Mouse (Mus musculus) midbrain, embryonic 10.5 days (tissue): ENCODE measurements around the gene Wnt5b. TPM values are rescaled to one million over a fixed set of nuclear protein-coding genes. Genes with fewer than 3 reads are reported as not detected.

ENCODE experiments used
- DNase-seq: peaks from one replicate; pipeline ENCODE4 v3.0.0-alpha.2; 2017; ENCODE audit warnings: low spot score
- H3K27ac ChIP-seq: fragments of 300-500 bp; sonication (generic); replicated peaks from 2 replicates; pipeline ENCODE4 v1.5.1; 2016; ENCODE audit warnings: mild to moderate bottlenecking
- H3K27me3 ChIP-seq: fragments of 300-500 bp; sonication (generic); 2 replicates; pipeline ENCODE4 v1.6.1; 2016; ENCODE audit warnings: low read depth, mild to moderate bottlenecking; ENCODE audit not compliant: poor library complexity, severe bottlenecking
- H3K36me3 ChIP-seq: fragments of 300-500 bp; sonication (generic); 2 replicates; pipeline ENCODE4 v1.6.1; 2016; ENCODE audit warnings: mild to moderate bottlenecking, moderate library complexity
- H3K4me1 ChIP-seq: fragments of 300-500 bp; sonication (generic); 2 replicates; pipeline ENCODE4 v1.6.1; 2016
- H3K4me3 ChIP-seq: fragments of 300-500 bp; sonication (generic); 2 replicates; pipeline ENCODE4 v1.5.1; 2016; ENCODE audit warnings: mild to moderate bottlenecking, moderate library complexity
- H3K9me3 ChIP-seq: fragments of 300-500 bp; sonication (generic); replicated peaks from 2 replicates; pipeline ENCODE4 v1.6.1; 2016; ENCODE audit warnings: mild to moderate bottlenecking
- WGBS: fragments of 180-500 bp; shearing (Covaris S2); methylation state at CpG from one replicate; pipeline ENCODE4 v1.1.7; 2016; 5-methylcytosine and 5-hydroxymethylcytosine counted together
- polyA plus RNA-seq: library from polyadenylated mRNA; unstranded; fragments of >200 nt; fragmentation: Nextera tagmentation; extraction: Ambion mirVana; gene quantifications from 2 replicates; pipeline ENCODE4 v1.2.1, GENCODE M21; 2016

Wnt5b gene
- polyA plus RNA-seq, 1 experiment from 2014 or later: 19.0 TPM

DNA sequence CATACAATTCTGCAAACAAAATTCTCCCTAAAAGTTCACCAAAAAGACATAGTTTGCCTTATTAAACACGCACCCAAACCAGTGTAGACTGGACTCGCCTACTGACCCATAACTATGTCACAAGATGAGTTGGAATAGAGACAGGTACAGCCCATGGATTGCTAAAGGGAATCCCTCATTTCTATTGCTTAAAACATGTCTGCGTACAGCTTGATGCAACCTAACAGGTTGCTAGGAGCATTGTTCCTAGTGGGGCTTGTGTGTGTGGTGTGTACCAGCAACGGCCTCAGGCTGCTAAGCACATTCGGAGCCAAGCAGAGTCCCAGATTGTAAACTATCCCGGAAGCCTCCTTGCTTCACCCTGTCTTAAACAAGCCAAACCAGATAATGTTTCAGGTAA lies 127.5 kb downstream of the Wnt5b start:
- H3K27me3 ChIP-seq: peaks cover 26% of the 10 kb centered on the region
- no peak overlapping the region for H3K27ac ChIP-seq
- no peaks in the 10 kb centered on the region for H3K36me3 ChIP-seq
- 78% methylated on average over 6 of the region's 6 CpGs for WGBS
- peaks cover 31% of the 10 kb centered on the region for H3K4me1 ChIP-seq
- H3K9me3 ChIP-seq: no peaks in the 10 kb centered on the region
- no peak overlapping the region for H3K4me3 ChIP-seq
- DNase-seq: no peak

GRCm38 (mm10) chr6:119414262-119415043 lies 129.7 kb downstream of the Wnt5b start:
- Histone ChIP-seq H3K27me3 (peaks cover 18% of the 10 kb centered on the region), H3K4me3 (no peak overlapping the region), H3K36me3 (no peaks in the 10 kb centered on the region), H3K9me3 (no peaks in the 10 kb centered on the region), H3K4me1 (peaks cover 30% of the 10 kb centered on the region), H3K27ac (no peak overlapping the region)
- no peak for DNase-seq
- WGBS: 89% methylated on average over 15 of the region's 15 CpGs

- Histone ChIP-seq H3K4me1 (peaks cover 19% of the 10 kb centered on the region), H3K36me3 (no peaks in the 10 kb centered on the region), H3K27me3 (peaks cover 18% of the 10 kb centered on the region), H3K9me3 (no peaks in the 10 kb centered on the region), H3K4me3 (no peak overlapping the region), H3K27ac (no peak overlapping the region)
- no peak for DNase-seq
- 92% methylated on average over 4 of the region's 4 CpGs for WGBS
These were observed 131.6 kb downstream of the Wnt5b start for GRCm38 (mm10) chr6:119412588-119412987.

- Histone ChIP-seq H3K9me3 (no peaks in the 10 kb centered on the region), H3K36me3 (no peaks in the 10 kb centered on the region), H3K27ac (no peak overlapping the region), H3K4me3 (no peak overlapping the region), H3K4me1 (peaks cover 8% of the 10 kb centered on the region), H3K27me3 (peaks cover 13% of the 10 kb centered on the region; the same call in 1 of the 2 replicates)
- 89% methylated on average over 3 of the region's 3 CpGs for WGBS
- DNase-seq: no peak
These were observed 132.6 kb downstream of the Wnt5b start for GRCm38 (mm10) chr6:119411511-119411910.

DNA sequence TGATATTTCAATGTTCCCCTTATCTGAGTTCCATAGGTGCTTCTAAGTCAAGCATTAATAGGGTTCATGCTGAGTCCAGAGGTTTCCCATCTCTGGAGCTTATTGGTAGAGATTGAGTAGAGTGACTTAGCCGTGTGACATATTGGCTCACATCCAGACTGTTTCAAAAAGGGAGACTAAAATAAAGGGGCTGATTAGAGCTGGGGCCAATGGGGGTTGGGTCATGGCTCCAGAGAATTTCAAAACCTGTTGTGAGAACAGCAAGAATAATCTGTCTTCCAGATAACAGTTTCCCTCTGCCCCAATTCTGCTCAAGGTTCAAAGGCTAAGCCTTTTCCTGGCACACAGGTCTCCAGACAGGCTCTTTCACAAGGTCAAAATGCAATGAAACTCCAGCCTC lies 134.4 kb downstream of the Wnt5b start:
- peaks cover 8% of the 10 kb centered on the region for H3K4me1 ChIP-seq
- no peaks in the 10 kb centered on the region for H3K9me3 ChIP-seq
- no peak overlapping the region for H3K27ac ChIP-seq
- no peaks in the 10 kb centered on the region for H3K36me3 ChIP-seq
- no peak overlapping the region for H3K4me3 ChIP-seq
- no peaks in the 10 kb centered on the region for H3K27me3 ChIP-seq
- no peak for DNase-seq
- WGBS: 94% methylated on average over 1 of the region's 1 CpGs

DNA sequence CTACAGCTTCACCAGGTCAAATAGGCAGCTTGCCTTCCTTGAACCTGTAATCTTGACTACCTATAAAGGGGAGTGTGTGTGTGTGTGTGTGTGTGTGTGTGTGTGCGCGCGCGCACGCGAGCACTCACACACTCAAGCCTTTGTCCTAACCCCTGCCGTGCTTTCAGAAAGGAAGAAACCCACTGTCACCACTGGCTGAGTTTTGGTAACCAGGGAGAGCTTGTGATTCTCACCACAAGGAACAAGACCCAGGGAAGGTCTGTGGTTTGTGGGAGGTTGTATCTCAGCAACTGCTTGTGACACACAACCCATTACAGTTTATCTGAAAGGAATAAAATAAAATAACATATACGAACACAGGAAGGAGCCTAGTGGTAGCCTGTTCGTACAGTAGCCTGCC lies 135.6 kb downstream of the Wnt5b start:
- 75% methylated on average over 9 of the region's 9 CpGs for WGBS

DNA sequence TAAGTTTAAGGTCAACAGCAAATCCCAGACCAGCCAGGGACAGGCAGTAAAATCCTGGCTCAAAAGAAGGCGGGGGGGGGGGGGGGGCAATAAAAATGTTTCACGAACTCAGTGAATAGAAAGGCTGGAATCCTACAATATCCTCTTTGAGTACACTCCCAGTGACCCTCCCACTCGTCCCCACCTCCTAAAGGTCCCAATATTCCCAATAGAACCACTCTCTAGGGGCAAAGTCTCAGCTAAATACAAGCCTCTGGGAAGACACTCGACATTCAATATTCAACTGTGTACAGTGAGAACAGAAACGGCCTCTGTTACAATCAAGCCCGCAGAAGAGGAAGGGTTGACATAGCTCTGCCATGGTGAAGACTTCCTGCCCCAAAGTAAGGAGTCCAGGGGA lies 136.3 kb downstream of the Wnt5b start:
- 77% methylated on average over 6 of the region's 6 CpGs for WGBS
- Histone ChIP-seq H3K4me1 (peaks cover 8% of the 10 kb centered on the region), H3K27me3 (no peaks in the 10 kb centered on the region), H3K27ac (no peak overlapping the region), H3K4me3 (no peak overlapping the region), H3K9me3 (no peaks in the 10 kb centered on the region), H3K36me3 (no peaks in the 10 kb centered on the region)
- no peak for DNase-seq

More for the DNA sequence above, 135.6 kb downstream of the Wnt5b start:
- H3K9me3 ChIP-seq: no peaks in the 10 kb centered on the region
- peaks cover 8% of the 10 kb centered on the region for H3K4me1 ChIP-seq
- no peak overlapping the region for H3K4me3 ChIP-seq
- no peak overlapping the region for H3K27ac ChIP-seq
- H3K36me3 ChIP-seq: no peaks in the 10 kb centered on the region
- no peak for DNase-seq
- no peaks in the 10 kb centered on the region for H3K27me3 ChIP-seq

- no peaks in the 10 kb centered on the region for H3K27me3 ChIP-seq
- no peaks in the 10 kb centered on the region for H3K9me3 ChIP-seq
- 88% methylated on average over 8 of the region's 8 CpGs for WGBS
- no peaks in the 10 kb centered on the region for H3K36me3 ChIP-seq
- no peak overlapping the region for H3K27ac ChIP-seq
- DNase-seq: no peak
- H3K4me1 ChIP-seq: peaks cover 8% of the 10 kb centered on the region
- no peak overlapping the region for H3K4me3 ChIP-seq
These were observed 137.6 kb downstream of the Wnt5b start for GRCm38 (mm10) chr6:119406528-119406927.

GRCm38 (mm10) chr6:119405310-119405709 lies 138.8 kb downstream of the Wnt5b start:
- Histone ChIP-seq H3K9me3 (no peaks in the 10 kb centered on the region), H3K4me1 (peaks cover 8% of the 10 kb centered on the region), H3K36me3 (no peaks in the 10 kb centered on the region), H3K27ac (no peak overlapping the region), H3K4me3 (no peak overlapping the region), H3K27me3 (no peaks in the 10 kb centered on the region)
- DNase-seq: no peak
- 93% methylated on average over 7 of the region's 7 CpGs for WGBS

GRCm38 (mm10) chr6:119404854-119405253 lies 139.3 kb downstream of the Wnt5b start:
- H3K9me3 ChIP-seq: no peaks in the 10 kb centered on the region
- 91% methylated on average over 4 of the region's 4 CpGs for WGBS
- H3K36me3 ChIP-seq: no peaks in the 10 kb centered on the region
- peaks cover 8% of the 10 kb centered on the region for H3K4me1 ChIP-seq
- DNase-seq: no peak
- no peak overlapping the region for H3K4me3 ChIP-seq
- H3K27me3 ChIP-seq: no peaks in the 10 kb centered on the region
- no peak overlapping the region for H3K27ac ChIP-seq

- Histone ChIP-seq H3K9me3 (no peaks in the 10 kb centered on the region), H3K4me1 (peaks cover 3% of the 10 kb centered on the region), H3K27ac (no peak overlapping the region), H3K27me3 (no peaks in the 10 kb centered on the region), H3K4me3 (no peak overlapping the region), H3K36me3 (no peaks in the 10 kb centered on the region)
- 93% methylated on average over 3 of the region's 3 CpGs for WGBS
- no peak for DNase-seq
These were observed 141.2 kb downstream of the Wnt5b start for GRCm38 (mm10) chr6:119402976-119403375.

- Histone ChIP-seq H3K27ac (no peak overlapping the region), H3K36me3 (no peaks in the 10 kb centered on the region), H3K4me3 (no peak overlapping the region), H3K27me3 (no peaks in the 10 kb centered on the region), H3K4me1 (no peaks in the 10 kb centered on the region), H3K9me3 (no peaks in the 10 kb centered on the region)
- DNase-seq: no peak
- 94% methylated on average over 8 of the region's 8 CpGs for WGBS
These were observed 142.4 kb downstream of the Wnt5b start for GRCm38 (mm10) chr6:119401545-119402304.

- WGBS: 96% methylated on average over 3 of the region's 3 CpGs
- H3K27ac ChIP-seq: no peak overlapping the region
- no peaks in the 10 kb centered on the region for H3K36me3 ChIP-seq
- DNase-seq: no peak
- no peaks in the 10 kb centered on the region for H3K27me3 ChIP-seq
- no peaks in the 10 kb centered on the region for H3K9me3 ChIP-seq
- no peak overlapping the region for H3K4me3 ChIP-seq
- no peaks in the 10 kb centered on the region for H3K4me1 ChIP-seq
These were observed 143.5 kb downstream of the Wnt5b start for GRCm38 (mm10) chr6:119400649-119401048.
